In the genomic region with DNA sequence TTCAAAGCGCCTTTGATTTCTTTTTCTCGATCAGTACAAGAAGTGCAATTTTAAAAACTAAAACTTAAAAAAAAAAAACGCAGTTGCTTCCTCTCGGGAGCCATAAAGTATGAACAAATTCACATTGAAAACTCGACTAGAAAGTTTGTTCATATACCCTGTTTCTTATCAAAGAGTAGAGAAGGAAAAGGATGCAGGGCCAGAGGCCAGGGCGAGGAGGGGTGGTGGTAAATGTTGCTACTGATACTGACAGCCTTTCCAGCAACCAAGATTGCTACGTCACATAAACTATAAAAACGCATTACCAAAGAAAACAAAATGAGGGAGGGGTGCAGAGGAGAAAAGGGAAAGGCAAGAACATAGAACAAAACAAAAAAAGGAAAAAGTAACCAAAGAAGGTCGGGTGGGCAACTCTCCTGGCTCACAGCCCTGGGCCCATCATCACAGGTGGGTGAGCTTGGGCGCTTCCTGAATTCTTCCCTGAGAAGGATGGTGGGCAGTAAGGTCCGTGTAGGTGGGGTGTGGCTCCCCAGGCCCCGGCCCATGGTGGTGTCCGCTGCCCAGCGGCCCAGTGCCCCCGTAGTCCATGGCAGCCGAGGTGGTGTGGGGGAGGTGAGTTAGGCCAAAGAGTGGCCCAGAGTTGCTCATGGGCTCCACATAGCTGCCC, we compare ENCODE assay signal across 10 mouse cellular contexts. TPM values are rescaled to one million over a fixed set of nuclear protein-coding genes. Genes with fewer than 3 reads are reported as not detected.
DNase-seq lines count a peak whose midpoint lies in the region; ATAC-seq and TF ChIP-seq lines count a peak whose summit lies in the region.
"Had no signal": no experiment of that assay in that cellular context is flagged by ENCODE, and none has a peak within 500 bp of the region (broad histone marks: within the 10 kb centered on the region; RNA-seq: fewer than 3 reads in every experiment).

No protein-coding gene starts in this region.

- H3K4me1 ChIP-seq in heart, embryonic 12.5 days (replicated peaks), result peaks cover 19% of the 10 kb centered on the region
- peaks cover 23% of the 10 kb centered on the region for H3K4me1 ChIP-seq in testis, adult 2 months (ENCODE audit: control insufficient read depth, insufficient read depth, low read length)
- H3K4me1 ChIP-seq in liver, embryonic 13.5 days (replicated peaks), result peaks cover 11% of the 10 kb centered on the region
- H3K4me1 ChIP-seq in midbrain, embryonic 14.5 days (ENCODE audit: control insufficient read depth, insufficient read depth, low read length), result no peaks in the 10 kb centered on the region

- no peaks in the 10 kb centered on the region for H3K9me3 ChIP-seq in heart, embryonic 12.5 days (replicated peaks)
- H3K9me3 ChIP-seq in liver, embryonic 13.5 days (replicated peaks), result no peaks in the 10 kb centered on the region
- no peaks in the 10 kb centered on the region for H3K9me3 ChIP-seq in midbrain, embryonic 14.5 days (ENCODE audit: control insufficient read depth, low read length)

- no peak for TF ChIP-seq CTCF in testis, adult 2 months (IDR thresholded peaks at IDR 0.05; ENCODE audit: control insufficient read depth, insufficient read depth, insufficient replicate concordance, low read depth, low read length)

- no peak overlapping the region for H3K9ac ChIP-seq in heart, embryonic 12.5 days
- no peak overlapping the region for H3K9ac ChIP-seq in liver, embryonic 13.5 days
- H3K9ac ChIP-seq in midbrain, embryonic 14.5 days (replicated peaks; ENCODE audit: low read length), result no peak overlapping the region

- H3K27me3 ChIP-seq in heart, embryonic 12.5 days (replicated peaks), result peaks cover 90% of the 10 kb centered on the region
- peaks cover 8% of the 10 kb centered on the region for H3K27me3 ChIP-seq in testis, adult 2 months (ENCODE audit: control insufficient read depth, insufficient read depth, low read length)
- peaks cover 100% of the 10 kb centered on the region for H3K27me3 ChIP-seq in liver, embryonic 13.5 days
- peaks cover 90% of the 10 kb centered on the region for H3K27me3 ChIP-seq in midbrain, embryonic 14.5 days (ENCODE audit: control insufficient read depth, insufficient read depth, low read length)

- no peak for TF ChIP-seq POLR2A in testis, adult 2 months (IDR thresholded peaks at IDR 0.05; ENCODE audit: control insufficient read depth, low read depth, low read length)

- no peak overlapping the region for H3K4me3 ChIP-seq in heart, embryonic 12.5 days
- H3K4me3 ChIP-seq in testis, adult 2 months (ENCODE audit: control insufficient read depth, low read depth, low read length), result peak overlapping the region; percentile 47
- H3K4me3 ChIP-seq in liver, embryonic 13.5 days (replicated peaks), result no peak overlapping the region
- H3K4me3 ChIP-seq in midbrain, embryonic 14.5 days (replicated peaks; ENCODE audit: low read depth, low read length), result no peak overlapping the region

- 10% methylated on average over 16 of the region's 16 CpGs for WGBS in heart, embryonic 12.5 days
- WGBS in liver, embryonic 13.5 days (ENCODE audit: insufficient replicate concordance), result 24% methylated on average over 16 of the region's 16 CpGs
- 4% methylated on average over 16 of the region's 16 CpGs for WGBS in midbrain, embryonic 14.5 days

- ATAC-seq in heart, embryonic 12.5 days (ENCODE audit: insufficient number of reproducible peaks, low FRiP score), result 0 out of 2 replicates have a peak, but pooled peaks have one; percentile 14
- ATAC-seq in liver, embryonic 13.5 days (ENCODE audit: low read depth), result no peak
- no peak for ATAC-seq in midbrain, embryonic 14.5 days (ENCODE audit: low FRiP score, low TSS enrichment)

- H3K27ac ChIP-seq in heart, embryonic 12.5 days (ENCODE audit: poor library complexity, severe bottlenecking), result no peak overlapping the region
- H3K27ac ChIP-seq in testis, adult 2 months (ENCODE audit: control insufficient read depth, insufficient read depth, low read depth, low read length), result no peak overlapping the region
- peak overlapping the region; percentile 66 for H3K27ac ChIP-seq in liver, embryonic 13.5 days
- no peak overlapping the region for H3K27ac ChIP-seq in midbrain, embryonic 14.5 days (replicated peaks; ENCODE audit: low read depth, low read length)

- H3K4me2 ChIP-seq in heart, embryonic 12.5 days, result no peak overlapping the region
- H3K4me2 ChIP-seq in liver, embryonic 13.5 days, result no peak overlapping the region
- H3K4me2 ChIP-seq in midbrain, embryonic 14.5 days (ENCODE audit: low read length), result no peak overlapping the region

- intact Hi-C loops in heart, postnatal 10 days (cut with DNase I), result no loop called here

- DNase-seq in heart, postnatal 10 days, result no peak
- DNase-seq in testis, postnatal 10 days (ENCODE audit: low spot score), result no peak
- DNase-seq in liver, embryonic 13.5 days, result no peak
- no peak for DNase-seq in midbrain, embryonic 14.5 days
- no peak for DNase-seq in adrenal gland, postnatal 25 days
- DNase-seq in embryo, embryonic 10.5 days (ENCODE audit: low spot score), result no peak
- DNase-seq: B cell, adult 2 months; heart, postnatal 4 days had no signal

- H3K36me3 ChIP-seq in heart, embryonic 12.5 days, result no peaks in the 10 kb centered on the region
- H3K36me3 ChIP-seq in testis, adult 2 months (ENCODE audit: control insufficient read depth, insufficient read depth, low read length), result no peaks in the 10 kb centered on the region
- no peaks in the 10 kb centered on the region for H3K36me3 ChIP-seq in liver, embryonic 13.5 days
- H3K36me3 ChIP-seq in midbrain, embryonic 14.5 days (ENCODE audit: control insufficient read depth, insufficient read depth, low read length), result no peaks in the 10 kb centered on the region

RNA-seq across cellular contexts. Expression of a gene that starts 5.0 kb away (rescaled TPM):
- 0.98 and 1.2 TPM in 2 replicates for polyA plus RNA-seq in heart, embryonic 12.5 days (2016; fragmentation: Nextera tagmentation; extraction: Ambion mirVana)
- 1 to 10 TPM in 1 of 2 experiments, under 1 TPM in 1; 0.98 to 1.0 TPM for total RNA-seq in heart, postnatal 10 days (2021)
- 0.07 and 0.08 TPM in 2 replicates for polyA plus RNA-seq in testis, adult 2 months (2012; rRNA removed)
- polyA plus RNA-seq in liver, embryonic 13.5 days (2015; fragmentation: Nextera tagmentation; extraction: Ambion mirVana), result 0.63 and 0.82 TPM in 2 replicates
- polyA plus RNA-seq in midbrain, embryonic 14.5 days (2014; fragmentation: Nextera tagmentation; extraction: Ambion mirVana), result 0.12 and 0.20 TPM in 2 replicates
- total RNA-seq in adrenal gland, postnatal 25 days (2021), result 2.5 and 2.8 TPM in 2 replicates

RNA-seq across cellular contexts. Expression of a gene that starts 7.7 kb away (rescaled TPM):
- 0.15 and 0.36 TPM in 2 replicates for polyA plus RNA-seq in heart, embryonic 12.5 days (2016; fragmentation: Nextera tagmentation; extraction: Ambion mirVana)
- under 1 TPM; 0.10 to 0.17 TPM for total RNA-seq in heart, postnatal 10 days (2021)
- not detected in 2 replicates for polyA plus RNA-seq in testis, adult 2 months (2012; rRNA removed)
- polyA plus RNA-seq in liver, embryonic 13.5 days (2015; fragmentation: Nextera tagmentation; extraction: Ambion mirVana), result 0.02 and 0.06 TPM in 2 replicates
- not detected in 2 replicates for polyA plus RNA-seq in midbrain, embryonic 14.5 days (2014; fragmentation: Nextera tagmentation; extraction: Ambion mirVana)
- 0.29 and 0.55 TPM in 2 replicates for total RNA-seq in adrenal gland, postnatal 25 days (2021)

RNA-seq across cellular contexts. Expression of a gene that starts 11.5 kb away (rescaled TPM):
- 0.89 and 1.3 TPM in 2 replicates for polyA plus RNA-seq in heart, embryonic 12.5 days (2016; fragmentation: Nextera tagmentation; extraction: Ambion mirVana)
- total RNA-seq in heart, postnatal 10 days (2021), result under 1 TPM; 0.22 to 0.30 TPM
- 0.07 and 0.14 TPM in 2 replicates for polyA plus RNA-seq in testis, adult 2 months (2012; rRNA removed)
- 0.52 and 0.66 TPM in 2 replicates for polyA plus RNA-seq in liver, embryonic 13.5 days (2015; fragmentation: Nextera tagmentation; extraction: Ambion mirVana)
- 0.26 and 0.61 TPM in 2 replicates for polyA plus RNA-seq in midbrain, embryonic 14.5 days (2014; fragmentation: Nextera tagmentation; extraction: Ambion mirVana)
- total RNA-seq in adrenal gland, postnatal 25 days (2021), result 0.76 TPM in 1 of 2 replicates, not detected in the other

RNA-seq across cellular contexts. Expression of a gene that starts 21.9 kb away (rescaled TPM):
- 0.38 and 0.39 TPM in 2 replicates for polyA plus RNA-seq in heart, embryonic 12.5 days (2016; fragmentation: Nextera tagmentation; extraction: Ambion mirVana)
- 1 to 10 TPM in 1 of 2 experiments, under 1 TPM in 1; 0.69 to 1.3 TPM for total RNA-seq in heart, postnatal 10 days (2021)
- 61.2 and 65.3 TPM in 2 replicates for polyA plus RNA-seq in testis, adult 2 months (2012; rRNA removed)
- 0.17 and 0.30 TPM in 2 replicates for polyA plus RNA-seq in liver, embryonic 13.5 days (2015; fragmentation: Nextera tagmentation; extraction: Ambion mirVana)
- polyA plus RNA-seq in midbrain, embryonic 14.5 days (2014; fragmentation: Nextera tagmentation; extraction: Ambion mirVana), result not detected in 2 replicates
- total RNA-seq in adrenal gland, postnatal 25 days (2021), result 3.7 and 3.8 TPM in 2 replicates

RNA-seq across cellular contexts. Expression of a gene that starts 34.8 kb away (rescaled TPM):
- polyA plus RNA-seq in heart, embryonic 12.5 days (2016; fragmentation: Nextera tagmentation; extraction: Ambion mirVana), result 0.96 and 1.7 TPM in 2 replicates
- 1 to 10 TPM; 1.2 to 1.6 TPM for total RNA-seq in heart, postnatal 10 days (2021)
- 0.06 and 0.08 TPM in 2 replicates for polyA plus RNA-seq in testis, adult 2 months (2012; rRNA removed)
- polyA plus RNA-seq in liver, embryonic 13.5 days (2015; fragmentation: Nextera tagmentation; extraction: Ambion mirVana), result 0.83 and 1.2 TPM in 2 replicates
- polyA plus RNA-seq in midbrain, embryonic 14.5 days (2014; fragmentation: Nextera tagmentation; extraction: Ambion mirVana), result not detected in 2 replicates
- 12.8 and 15.0 TPM in 2 replicates for total RNA-seq in adrenal gland, postnatal 25 days (2021)
